ENCODE assay signal across 9 mouse cellular contexts in the genomic region with DNA sequence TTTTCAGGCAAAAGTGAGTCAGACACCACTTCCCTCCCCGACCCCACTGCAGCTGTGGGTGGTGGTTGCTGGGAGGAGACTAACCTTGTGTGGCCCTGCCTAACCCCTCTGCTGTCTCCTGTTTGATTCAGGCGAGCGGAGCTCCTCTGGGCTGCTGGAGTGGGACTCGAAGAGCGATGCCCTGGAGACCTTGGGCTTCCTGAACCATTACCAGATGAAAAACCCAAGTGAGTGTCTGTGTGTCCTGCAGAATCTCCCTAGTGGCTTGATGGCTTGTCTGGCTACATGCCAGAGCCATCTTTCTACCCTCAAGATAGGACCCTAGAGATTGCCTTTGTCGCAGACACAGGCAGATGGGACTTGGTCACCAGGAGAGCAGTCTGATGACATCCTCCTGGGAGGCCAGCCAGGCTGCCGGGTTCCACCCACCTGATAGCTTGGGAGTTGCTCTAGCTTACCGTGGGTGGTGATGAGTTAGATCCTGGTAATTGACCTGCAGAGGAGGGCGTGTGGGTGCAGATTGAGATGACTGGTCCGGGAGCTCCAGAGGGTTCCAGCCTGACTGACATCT. TPM values are rescaled to one million over a fixed set of nuclear protein-coding genes. Genes with fewer than 3 reads are reported as not detected.
DNase-seq lines count a peak whose midpoint lies in the region; ATAC-seq and TF ChIP-seq lines count a peak whose summit lies in the region.
"Had no signal": no experiment of that assay in that cellular context is flagged by ENCODE, and none has a peak within 500 bp of the region (broad histone marks: within the 10 kb centered on the region; RNA-seq: fewer than 3 reads in every experiment).

No protein-coding gene starts in this region.

- WGBS in kidney, adult 2 months: 36% methylated on average over 10 of the region's 10 CpGs
- WGBS in heart, embryonic 16.5 days: 45% methylated on average over 10 of the region's 10 CpGs

- H3K36me3 ChIP-seq in kidney, adult 2 months (ENCODE audit: control insufficient read depth, insufficient read depth, low read length): peaks cover 27% of the 10 kb centered on the region
- peaks cover 58% of the 10 kb centered on the region for H3K36me3 ChIP-seq in ES-Bruce4 (ENCODE audit: control insufficient read depth, insufficient read depth, low read length, poor library complexity, severe bottlenecking)
- peaks cover 58% of the 10 kb centered on the region for H3K36me3 ChIP-seq in heart, embryonic 16.5 days (ENCODE audit: control insufficient read depth, insufficient read depth)

- H3K4me1 ChIP-seq in kidney, adult 2 months (ENCODE audit: control insufficient read depth, insufficient read depth, low read length): peaks cover 20% of the 10 kb centered on the region; the same call in 1 of the 2 replicates
- H3K4me1 ChIP-seq in ES-Bruce4 (ENCODE audit: control insufficient read depth, insufficient read depth, low read length): peaks cover under 1% of the 10 kb centered on the region
- peaks cover 45% of the 10 kb centered on the region for H3K4me1 ChIP-seq in heart, embryonic 16.5 days (ENCODE audit: control insufficient read depth, insufficient read depth, low read length)

- no peak for TF ChIP-seq EP300 in ES-Bruce4 (IDR thresholded peaks at IDR 0.05; ENCODE audit: insufficient read depth, low read depth, low read length)

- peak; percentile 67 for DNase-seq in kidney, adult 2 months
- no peak for DNase-seq in kidney, postnatal 4 days
- DNase-seq in cerebellum, adult 8-10 months: peak; percentile 65
- DNase-seq in layer of hippocampus, postnatal 14 days (ENCODE audit: low spot score in 2 of 2): peak; percentile 61 to 69
- no peak for DNase-seq in spleen, adult 18-20 months

- H3K4me3 ChIP-seq in kidney, adult 2 months (ENCODE audit: insufficient read depth, low read depth, low read length): no peak overlapping the region
- no peak overlapping the region for H3K4me3 ChIP-seq in ES-Bruce4 (ENCODE audit: low read depth, low read length)
- no peak overlapping the region for H3K4me3 ChIP-seq in heart, embryonic 16.5 days (ENCODE audit: low read length)

- no peak for ATAC-seq in heart, embryonic 16.5 days (replicated peaks; ENCODE audit: extremely low read depth, insufficient read depth, low FRiP score)
- ATAC-seq in megakaryocyte, adult 5-6 weeks (ENCODE audit: poor library complexity, severe bottlenecking): no peak

- no peak for TF ChIP-seq POLR2A in kidney, adult 2 months (IDR thresholded peaks at IDR 0.05; ENCODE audit: low read depth, low read length)
- no peak for TF ChIP-seq POLR2A in ES-Bruce4 (IDR thresholded peaks at IDR 0.05; ENCODE audit: insufficient read depth, low read length)

- H3K4me2 ChIP-seq in heart, embryonic 16.5 days (ENCODE audit: low read depth, low read length): no peak overlapping the region

- no peaks in the 10 kb centered on the region for H3K27me3 ChIP-seq in kidney, adult 2 months (replicated peaks; ENCODE audit: control insufficient read depth, insufficient read depth, low read length)
- no peaks in the 10 kb centered on the region for H3K27me3 ChIP-seq in ES-Bruce4 (ENCODE audit: control insufficient read depth, insufficient read depth, low read length, poor library complexity, severe bottlenecking)
- no peaks in the 10 kb centered on the region for H3K27me3 ChIP-seq in heart, embryonic 16.5 days (ENCODE audit: control insufficient read depth, insufficient read depth, low read length)

- 0 out of 2 replicates have a peak overlapping the region, but pooled peaks have one; percentile 7 for H3K27ac ChIP-seq in kidney, adult 2 months (ENCODE audit: insufficient read depth, low read depth, low read length)
- peak overlapping the region; percentile 21; the same call in 1 of the 2 replicates for H3K27ac ChIP-seq in ES-Bruce4 (ENCODE audit: insufficient read depth, low read length)
- peak overlapping the region; percentile 47; the same call in 1 of the 2 replicates for H3K27ac ChIP-seq in heart, embryonic 16.5 days (ENCODE audit: low read length)
- H3K27ac ChIP-seq: liver, embryonic 14.5 days had no signal

- no peak for TF ChIP-seq CTCF in kidney, adult 2 months (conservative IDR thresholded peaks at IDR 0.05; ENCODE audit: insufficient read depth, insufficient read length, low read depth, low read length)
- TF ChIP-seq CTCF in ES-Bruce4 (IDR thresholded peaks at IDR 0.05; ENCODE audit: low read depth, low read length): no peak

- no peaks in the 10 kb centered on the region for H3K9me3 ChIP-seq in ES-Bruce4 (replicated peaks; ENCODE audit: control insufficient read depth, insufficient read depth, low read length, poor library complexity, severe bottlenecking)
- H3K9me3 ChIP-seq in heart, embryonic 16.5 days (replicated peaks; ENCODE audit: control insufficient read depth, low read length): no peaks in the 10 kb centered on the region

- no peak overlapping the region for H3K9ac ChIP-seq in ES-Bruce4 (ENCODE audit: low read depth, poor library complexity, severe bottlenecking)
- H3K9ac ChIP-seq in heart, embryonic 16.5 days (ENCODE audit: low read length): no peak overlapping the region
- H3K9ac ChIP-seq: liver, embryonic 14.5 days had no signal

RNA-seq across cellular contexts. Expression of gene Ech1, which starts 3.7 kb away (rescaled TPM):
- 865 and 950 TPM in 2 replicates for polyA plus RNA-seq in kidney, adult 2 months (2012; rRNA removed)
- 41.3 and 53.0 TPM in 2 replicates for polyA plus RNA-seq in ES-Bruce4 (2011; ENCODE audit: insufficient read depth, insufficient read length, low read depth, missing spikeins)
- 281 and 288 TPM in 2 replicates for polyA plus RNA-seq in heart, embryonic 16.5 days (2015; fragmentation: Nextera tagmentation; extraction: Ambion mirVana)
- 10 to 100 TPM; 58.2 to 61.2 TPM for total RNA-seq in layer of hippocampus, postnatal 14 days (2021)
- total RNA-seq in megakaryocyte, adult 5-6 weeks (2015): 119 TPM in 2 replicates
- 78.8 and 82.8 TPM in 2 replicates for total RNA-seq in megakaryocyte, adult 5-6 weeks (2017)

RNA-seq across cellular contexts. Expression of gene Lgals4, which starts 12.3 kb away (rescaled TPM):
- polyA plus RNA-seq in kidney, adult 2 months (2012; rRNA removed): 22.8 and 25.0 TPM in 2 replicates
- polyA plus RNA-seq in ES-Bruce4 (2011; ENCODE audit: insufficient read depth, insufficient read length, low read depth, missing spikeins): 1.9 and 2.4 TPM in 2 replicates
- 12.3 and 17.4 TPM in 2 replicates for polyA plus RNA-seq in heart, embryonic 16.5 days (2015; fragmentation: Nextera tagmentation; extraction: Ambion mirVana)
- total RNA-seq in layer of hippocampus, postnatal 14 days (2021): 1 to 10 TPM; 3.9 to 4.2 TPM
- 3.1 and 13.4 TPM in 2 replicates for total RNA-seq in megakaryocyte, adult 5-6 weeks (2015)
- total RNA-seq in megakaryocyte, adult 5-6 weeks (2017): 5.2 and 5.9 TPM in 2 replicates

RNA-seq across cellular contexts. Expression of gene Hnrnpl, which starts 13.0 kb away (rescaled TPM):
- 172 and 214 TPM in 2 replicates for polyA plus RNA-seq in kidney, adult 2 months (2012; rRNA removed)
- polyA plus RNA-seq in ES-Bruce4 (2011; ENCODE audit: insufficient read depth, insufficient read length, low read depth, missing spikeins): 633 and 662 TPM in 2 replicates
- 135 and 139 TPM in 2 replicates for polyA plus RNA-seq in heart, embryonic 16.5 days (2015; fragmentation: Nextera tagmentation; extraction: Ambion mirVana)
- total RNA-seq in layer of hippocampus, postnatal 14 days (2021): 100 to 1,000 TPM; 379 to 416 TPM
- total RNA-seq in megakaryocyte, adult 5-6 weeks (2015): 275 and 307 TPM in 2 replicates
- 187 and 291 TPM in 2 replicates for total RNA-seq in megakaryocyte, adult 5-6 weeks (2017)

RNA-seq across cellular contexts. Expression of gene Rinl, which starts 32.6 kb away (rescaled TPM):
- polyA plus RNA-seq in kidney, adult 2 months (2012; rRNA removed): 2.9 and 5.9 TPM in 2 replicates
- 24.6 and 28.0 TPM in 2 replicates for polyA plus RNA-seq in ES-Bruce4 (2011; ENCODE audit: insufficient read depth, insufficient read length, low read depth, missing spikeins)
- 5.8 and 11.1 TPM in 2 replicates for polyA plus RNA-seq in heart, embryonic 16.5 days (2015; fragmentation: Nextera tagmentation; extraction: Ambion mirVana)
- total RNA-seq in layer of hippocampus, postnatal 14 days (2021): 1 to 10 TPM; 2.9 to 3.3 TPM
- 64.9 and 68.8 TPM in 2 replicates for total RNA-seq in megakaryocyte, adult 5-6 weeks (2015)
- total RNA-seq in megakaryocyte, adult 5-6 weeks (2017): 62.6 and 71.5 TPM in 2 replicates

RNA-seq across cellular contexts. Expression of gene Lgals7, which starts 42.3 kb away (rescaled TPM):
- polyA plus RNA-seq in kidney, adult 2 months (2012; rRNA removed): 1.1 and 1.6 TPM in 2 replicates
- not detected in 2 replicates for polyA plus RNA-seq in ES-Bruce4 (2011; ENCODE audit: insufficient read depth, insufficient read length, low read depth, missing spikeins)
- 1.5 and 2.1 TPM in 2 replicates for polyA plus RNA-seq in heart, embryonic 16.5 days (2015; fragmentation: Nextera tagmentation; extraction: Ambion mirVana)
- not detected for total RNA-seq in layer of hippocampus, postnatal 14 days (2021)
- total RNA-seq in megakaryocyte, adult 5-6 weeks (2015): not detected in 2 replicates
- not detected in 2 replicates for total RNA-seq in megakaryocyte, adult 5-6 weeks (2017)

Comparison
In these comparisons a context has a peak if more than half of its experiments do, and no peak if none do; other contexts are left out.
1. DNase-seq: peak in kidney, adult 2 months (single experiment), cerebellum, adult 8-10 months (single experiment) and layer of hippocampus, postnatal 14 days (2 of 2); none in kidney, postnatal 4 days (0 of 2) and spleen, adult 18-20 months (0 of 2).
2. Peak in every context shown above with its lines, with median percentiles within 50 percentile points of each other: H3K27ac ChIP-seq.